Mouse (Mus musculus): ENCODE results near the gene Foxs1.
A peak's percentile ranks its signal among the peaks of the same experiment; 100 is the strongest.

The Foxs1 gene

GRCm38 (mm10) chr2:152928219-152928987 is 4.6 kb downstream of the Foxs1 start:
- no peak for DNase-seq

GRCm38 (mm10) chr2:152927371-152927770 is 5.6 kb downstream of the Foxs1 start:
- no peak for DNase-seq

GRCm38 (mm10) chr2:152926896-152927295 is 6.1 kb downstream of the Foxs1 start:
- DNase-seq = no peak

- no peak for DNase-seq
Observed at GRCm38 (mm10) chr2:152925189-152925872, 7.7 kb downstream of the Foxs1 start.

- DNase-seq = no peak
Observed at GRCm38 (mm10) chr2:152924543-152924942, 8.5 kb downstream of the Foxs1 start.

GRCm38 (mm10) chr2:152924128-152924527 is 8.9 kb downstream of the Foxs1 start:
- DNase-seq = no peak

- no peak for DNase-seq
Observed at GRCm38 (mm10) chr2:152923621-152924020, 9.4 kb downstream of the Foxs1 start.

GRCm38 (mm10) chr2:152922376-152922775 is 10.6 kb downstream of the Foxs1 start:
- DNase-seq = no peak

- no peak for DNase-seq
Observed at GRCm38 (mm10) chr2:152917671-152918070, 15.3 kb downstream of the Foxs1 start.

GRCm38 (mm10) chr2:152916111-152916510 is 16.9 kb downstream of the Foxs1 start:
- DNase-seq = no peak

GRCm38 (mm10) chr2:152915453-152915852 is 17.6 kb downstream of the Foxs1 start:
- DNase-seq = no peak

GRCm38 (mm10) chr2:152914310-152915120 is 18.5 kb downstream of the Foxs1 start:
- DNase-seq = peak; percentile 86

- no peak for DNase-seq
Observed at GRCm38 (mm10) chr2:152913471-152913870, 19.5 kb downstream of the Foxs1 start.

GRCm38 (mm10) chr2:152911432-152911831 is 21.6 kb downstream of the Foxs1 start:
- no peak for DNase-seq

GRCm38 (mm10) chr2:152911031-152911430 is 22.0 kb downstream of the Foxs1 start, which contains the start of gene Mylk2:
Mylk2 (plus strand) TSS chr2:152911352.
- DNase-seq = no peak

- DNase-seq = no peak
Observed at GRCm38 (mm10) chr2:152909848-152910247, 23.2 kb downstream of the Foxs1 start.

- DNase-seq = peak; percentile 30
Observed at GRCm38 (mm10) chr2:152907114-152907943, 25.7 kb downstream of the Foxs1 start.

- DNase-seq = no peak
Observed at GRCm38 (mm10) chr2:152906274-152907037, 26.6 kb downstream of the Foxs1 start.

GRCm38 (mm10) chr2:152905036-152905829 is 27.8 kb downstream of the Foxs1 start:
- DNase-seq = no peak

GRCm38 (mm10) chr2:152904127-152904643 is 28.8 kb downstream of the Foxs1 start:
- DNase-seq = no peak

GRCm38 (mm10) chr2:152903586-152903985 is 29.4 kb downstream of the Foxs1 start:
- DNase-seq = no peak

Measured in thymus, postnatal 4 days (tissue).